Mouse (Mus musculus) limb, embryonic 12.5 days (tissue): ENCODE results near the gene Uchl4. TPM values are rescaled to one million over a fixed set of nuclear protein-coding genes. Genes with fewer than 3 reads are reported as not detected.

Source experiments
- ATAC-seq: fragments of 200-750 bp; cut with Nextera tagmentation; 2 replicates; pipeline ENCODE4 v1.8.0; 2017; ENCODE audit warnings: low read depth, moderate TSS enrichment; ENCODE audit not compliant: insufficient number of reproducible peaks, insufficient read depth, low FRiP score, low TSS enrichment
- H3K27ac ChIP-seq: fragments of 300-500 bp; sonication (generic); 2 replicates; pipeline ENCODE4 v1.5.1; 2016; ENCODE audit warnings: mild to moderate bottlenecking, moderate library complexity
- H3K27me3 ChIP-seq: fragments of 300-500 bp; sonication (generic); 2 replicates; pipeline ENCODE4 v1.6.1; 2016; ENCODE audit warnings: mild to moderate bottlenecking, moderate library complexity
- H3K36me3 ChIP-seq: fragments of 300-500 bp; sonication (generic); 2 replicates; pipeline ENCODE4 v1.6.1; 2016; ENCODE audit warnings: mild to moderate bottlenecking, moderate library complexity
- H3K4me1 ChIP-seq: fragments of 300-500 bp; sonication (generic); replicated peaks from 2 replicates; pipeline ENCODE4 v1.6.1; 2016
- H3K4me2 ChIP-seq: fragments of 300-500 bp; sonication (generic); 2 replicates; pipeline ENCODE4 v1.6.1; 2016; ENCODE audit warnings: mild to moderate bottlenecking, moderate library complexity
- H3K4me3 ChIP-seq: fragments of 300-500 bp; sonication (generic); replicated peaks from 2 replicates; pipeline ENCODE4 v1.5.1; 2016; ENCODE audit warnings: mild to moderate bottlenecking
- H3K9ac ChIP-seq: fragments of 300-500 bp; sonication (generic); replicated peaks from 2 replicates; pipeline ENCODE4 v1.6.1; 2016; ENCODE audit warnings: mild to moderate bottlenecking, moderate library complexity
- H3K9me3 ChIP-seq: fragments of 300-500 bp; sonication (generic); 2 replicates; pipeline ENCODE4 v1.6.1; 2016; ENCODE audit warnings: mild to moderate bottlenecking, moderate library complexity
- WGBS: fragments of 180-500 bp; shearing (Covaris S2); methylation state at CpG from one replicate; pipeline ENCODE4 v1.1.7; 2016; 5-methylcytosine and 5-hydroxymethylcytosine counted together
- polyA plus RNA-seq: library from polyadenylated mRNA; unstranded; fragments of >200 nt; fragmentation: Nextera tagmentation; extraction: Ambion mirVana; gene quantifications from 2 replicates; pipeline ENCODE4 v1.2.1, GENCODE M21; 2016

Gene Uchl4
- polyA plus RNA-seq, 1 experiment from 2014 or later: 4.8 TPM

- no peaks in the 10 kb centered on the region for H3K9me3 ChIP-seq
- no peaks in the 10 kb centered on the region for H3K27me3 ChIP-seq
- 74% methylated on average over 4 of the region's 4 CpGs for WGBS
- H3K9ac ChIP-seq: no peak overlapping the region
- H3K4me3 ChIP-seq: no peak overlapping the region
- peaks cover 29% of the 10 kb centered on the region for H3K36me3 ChIP-seq
- no peak overlapping the region for H3K27ac ChIP-seq
- peaks cover 13% of the 10 kb centered on the region for H3K4me1 ChIP-seq
- H3K4me2 ChIP-seq: no peak overlapping the region
- no peak for ATAC-seq
Measured at GRCm38 (mm10) chr9:64216090-64216489, 18.9 kb upstream of the Uchl4 start.

DNA sequence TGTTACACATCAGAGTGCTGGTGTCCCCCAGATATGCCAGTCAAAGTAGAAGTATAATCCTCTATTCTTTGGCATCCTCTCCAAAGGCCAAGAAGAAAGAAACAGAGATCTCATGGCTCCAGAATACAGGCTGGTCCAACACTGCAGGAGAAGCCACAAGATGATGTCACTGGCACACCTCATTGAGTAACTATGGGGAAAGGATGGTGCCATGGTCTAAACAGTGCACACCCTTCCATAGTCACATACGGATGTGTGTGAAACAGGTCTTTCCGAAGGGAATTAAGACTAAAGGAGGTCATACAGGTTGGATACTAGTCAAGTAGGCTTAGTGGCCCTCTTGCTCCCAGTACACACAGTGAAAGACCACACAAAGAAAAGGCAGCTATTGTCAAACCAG is 18.4 kb upstream of the Uchl4 start:
- Histone ChIP-seq H3K27me3 (no peaks in the 10 kb centered on the region), H3K27ac (no peak overlapping the region), H3K9me3 (no peaks in the 10 kb centered on the region), H3K9ac (no peak overlapping the region), H3K4me2 (no peak overlapping the region), H3K4me3 (no peak overlapping the region), H3K4me1 (peaks cover 13% of the 10 kb centered on the region), H3K36me3 (peaks cover 24% of the 10 kb centered on the region)
- WGBS: 91% methylated on average over 2 of the region's 2 CpGs
- ATAC-seq: no peak

DNA sequence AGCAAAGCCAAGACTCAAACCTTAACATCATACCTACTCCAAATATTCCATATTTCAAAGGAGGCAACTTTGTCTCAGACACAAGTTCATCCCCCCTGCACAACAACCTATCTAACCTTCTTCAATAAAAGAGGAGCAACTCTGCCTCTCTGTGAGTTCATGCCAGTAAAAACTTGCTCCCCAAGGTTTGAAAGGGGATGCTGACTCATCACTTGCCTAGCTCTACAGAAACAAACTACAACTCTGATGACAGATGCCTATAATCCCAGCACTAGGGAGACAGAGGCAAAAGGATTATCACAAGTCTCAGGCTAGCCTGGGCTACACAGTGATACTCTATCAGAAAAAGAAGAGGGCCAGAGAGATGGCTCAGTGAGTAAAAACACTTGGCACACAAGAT is 17.1 kb upstream of the Uchl4 start:
- Histone ChIP-seq H3K4me3 (no peak overlapping the region), H3K4me2 (no peak overlapping the region), H3K9ac (no peak overlapping the region), H3K27ac (no peak overlapping the region), H3K36me3 (peaks cover 13% of the 10 kb centered on the region), H3K9me3 (no peaks in the 10 kb centered on the region), H3K27me3 (no peaks in the 10 kb centered on the region), H3K4me1 (peaks cover 13% of the 10 kb centered on the region)
- ATAC-seq: no peak

DNA sequence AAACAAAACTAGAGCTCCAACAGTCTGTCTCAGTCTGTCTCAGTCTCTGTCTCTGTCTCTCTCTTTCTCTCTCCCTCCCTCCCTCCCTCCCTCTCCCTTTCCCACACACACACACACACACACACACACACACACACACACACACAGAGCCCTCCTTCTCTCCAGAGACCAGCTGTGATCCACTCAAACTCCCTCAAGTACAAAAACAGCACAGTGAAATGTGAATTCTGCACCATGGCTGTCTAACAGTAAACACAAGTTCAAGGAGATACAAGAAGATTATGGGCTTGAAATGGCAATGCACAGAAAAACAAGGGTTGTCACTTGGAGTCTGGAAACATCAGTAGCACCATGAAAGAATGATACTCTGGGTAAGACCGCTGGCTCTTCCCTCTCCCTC is 15.7 kb upstream of the Uchl4 start:
- Histone ChIP-seq H3K36me3 (peaks cover 3% of the 10 kb centered on the region; the same call in 1 of the 2 replicates), H3K9ac (no peak overlapping the region), H3K4me2 (no peak overlapping the region), H3K9me3 (no peaks in the 10 kb centered on the region), H3K4me3 (no peak overlapping the region), H3K4me1 (peaks cover 13% of the 10 kb centered on the region), H3K27ac (no peak overlapping the region), H3K27me3 (no peaks in the 10 kb centered on the region)
- no peak for ATAC-seq
- WGBS: 44% methylated on average over 1 of the region's 1 CpGs

- WGBS: 65% methylated on average over 10 of the region's 10 CpGs
- Histone ChIP-seq H3K27ac (no peak overlapping the region), H3K4me3 (no peak overlapping the region), H3K27me3 (no peaks in the 10 kb centered on the region), H3K4me1 (peaks cover 13% of the 10 kb centered on the region), H3K9me3 (no peaks in the 10 kb centered on the region), H3K9ac (no peak overlapping the region), H3K4me2 (no peak overlapping the region), H3K36me3 (no peaks in the 10 kb centered on the region; the same call in 1 of the 2 replicates)
- no peak for ATAC-seq
Measured at GRCm38 (mm10) chr9:64219772-64220420, 15.1 kb upstream of the Uchl4 start.

- H3K4me1 ChIP-seq: peaks cover 13% of the 10 kb centered on the region
- no peaks in the 10 kb centered on the region for H3K27me3 ChIP-seq
- no peak overlapping the region for H3K4me3 ChIP-seq
- H3K9ac ChIP-seq: no peak overlapping the region
- no peaks in the 10 kb centered on the region; the same call in 1 of the 2 replicates for H3K36me3 ChIP-seq
- H3K27ac ChIP-seq: no peak overlapping the region
- H3K9me3 ChIP-seq: no peaks in the 10 kb centered on the region
- ATAC-seq: no peak
- 68% methylated on average over 1 of the region's 1 CpGs for WGBS
- H3K4me2 ChIP-seq: no peak overlapping the region
Measured at GRCm38 (mm10) chr9:64220603-64221002, 14.4 kb upstream of the Uchl4 start.

- ATAC-seq: no peak
- Histone ChIP-seq H3K36me3 (no peaks in the 10 kb centered on the region; the same call in 1 of the 2 replicates), H3K27ac (no peak overlapping the region), H3K4me3 (no peak overlapping the region), H3K9me3 (no peaks in the 10 kb centered on the region), H3K4me1 (peaks cover 13% of the 10 kb centered on the region), H3K9ac (no peak overlapping the region), H3K27me3 (no peaks in the 10 kb centered on the region), H3K4me2 (no peak overlapping the region)
- WGBS: 81% methylated on average over 4 of the region's 4 CpGs
Measured at GRCm38 (mm10) chr9:64221480-64221879, 13.5 kb upstream of the Uchl4 start.

DNA sequence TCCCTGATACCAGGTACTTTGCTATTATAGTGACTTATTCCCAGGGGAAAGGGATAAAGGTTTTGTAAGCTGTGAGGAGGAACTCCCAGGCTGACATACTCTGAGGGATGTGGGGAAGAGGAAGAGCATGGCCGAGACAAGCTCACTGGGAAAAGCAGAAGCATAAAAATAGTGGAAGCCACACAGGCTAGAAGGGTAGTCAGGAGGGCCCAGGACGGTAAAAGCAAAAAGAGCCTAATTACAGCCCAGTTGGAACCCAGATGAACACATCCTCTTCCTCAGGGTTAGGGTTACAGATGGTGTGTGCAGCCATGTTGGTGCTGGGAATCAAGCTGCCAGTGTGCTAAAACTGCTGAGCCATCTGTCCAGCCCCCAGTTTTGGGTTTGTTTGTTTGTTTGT is 12.9 kb upstream of the Uchl4 start:
- H3K9me3 ChIP-seq: no peaks in the 10 kb centered on the region
- no peak overlapping the region for H3K27ac ChIP-seq
- H3K4me2 ChIP-seq: no peak overlapping the region
- no peaks in the 10 kb centered on the region; the same call in 1 of the 2 replicates for H3K36me3 ChIP-seq
- no peak for ATAC-seq
- H3K4me3 ChIP-seq: no peak overlapping the region
- peaks cover 13% of the 10 kb centered on the region for H3K4me1 ChIP-seq
- no peaks in the 10 kb centered on the region for H3K27me3 ChIP-seq
- WGBS: 47% methylated on average over 2 of the region's 2 CpGs
- no peak overlapping the region for H3K9ac ChIP-seq

DNA sequence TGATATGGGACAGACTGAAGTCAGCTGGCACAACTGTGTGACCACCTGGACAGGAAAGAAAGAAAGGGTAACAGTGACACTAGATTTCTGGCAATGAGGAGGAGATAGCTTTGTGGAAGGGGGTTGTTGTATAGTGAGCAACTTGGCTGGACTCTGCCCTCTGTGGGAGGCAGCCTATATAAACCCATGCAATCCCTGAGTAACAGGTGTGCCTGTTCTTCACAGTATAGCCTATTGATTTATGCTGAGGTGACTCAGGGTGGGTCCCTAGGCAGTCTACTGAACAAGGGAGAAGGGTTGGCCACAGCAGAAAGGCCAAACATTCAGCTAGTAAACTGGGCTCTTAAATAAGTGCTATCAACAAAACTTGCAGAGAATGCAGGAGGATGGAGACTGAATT is 9.2 kb upstream of the Uchl4 start:
- peaks cover 11% of the 10 kb centered on the region for H3K4me1 ChIP-seq
- no peaks in the 10 kb centered on the region; the same call in 1 of the 2 replicates for H3K36me3 ChIP-seq
- H3K27me3 ChIP-seq: no peaks in the 10 kb centered on the region
- ATAC-seq: no peak
- no peak overlapping the region for H3K4me2 ChIP-seq
- H3K4me3 ChIP-seq: no peak overlapping the region
- no peak overlapping the region for H3K9ac ChIP-seq
- no peaks in the 10 kb centered on the region for H3K9me3 ChIP-seq
- H3K27ac ChIP-seq: no peak overlapping the region

GRCm38 (mm10) chr9:64227736-64228135 is 7.3 kb upstream of the Uchl4 start:
- no peak overlapping the region for H3K4me2 ChIP-seq
- no peak overlapping the region for H3K4me3 ChIP-seq
- H3K27ac ChIP-seq: no peak overlapping the region
- H3K4me1 ChIP-seq: peaks cover 22% of the 10 kb centered on the region
- WGBS: 85% methylated on average over 12 of the region's 12 CpGs
- H3K9ac ChIP-seq: no peak overlapping the region
- no peak for ATAC-seq
- H3K9me3 ChIP-seq: no peaks in the 10 kb centered on the region
- H3K36me3 ChIP-seq: no peaks in the 10 kb centered on the region; the same call in 1 of the 2 replicates
- H3K27me3 ChIP-seq: no peaks in the 10 kb centered on the region

GRCm38 (mm10) chr9:64228972-64229371 is 6.0 kb upstream of the Uchl4 start:
- no peaks in the 10 kb centered on the region for H3K36me3 ChIP-seq
- H3K9ac ChIP-seq: no peak overlapping the region
- no peak overlapping the region; the same call in 1 of the 2 replicates for H3K27ac ChIP-seq
- H3K9me3 ChIP-seq: no peaks in the 10 kb centered on the region
- ATAC-seq: no peak
- H3K4me3 ChIP-seq: no peak overlapping the region
- H3K4me1 ChIP-seq: peaks cover 22% of the 10 kb centered on the region
- no peak overlapping the region for H3K4me2 ChIP-seq
- no peaks in the 10 kb centered on the region for H3K27me3 ChIP-seq

DNA sequence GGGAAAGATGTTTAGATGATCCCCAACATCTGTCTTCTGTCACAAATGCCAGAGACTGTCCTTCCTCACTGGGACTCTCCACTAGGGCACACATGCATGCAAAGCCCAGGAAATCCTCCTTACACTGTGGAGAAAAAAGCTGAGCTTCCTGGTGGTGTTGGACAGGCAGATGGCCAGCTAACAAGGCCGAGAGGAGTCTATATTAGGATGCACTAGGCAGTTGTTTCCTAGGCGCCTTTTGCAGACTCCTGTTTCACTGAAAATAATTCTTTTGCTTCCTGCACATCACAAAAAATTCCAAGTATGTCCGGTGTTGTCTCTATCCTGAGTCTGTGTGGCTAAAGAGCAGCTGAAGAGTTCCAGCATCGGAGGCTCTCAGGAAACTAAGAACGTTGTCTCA is 3.8 kb upstream of the Uchl4 start:
- peak overlapping the region; percentile 70; the same call in 1 of the 2 replicates for H3K27ac ChIP-seq
- 68% methylated on average over 5 of the region's 5 CpGs for WGBS
- no peaks in the 10 kb centered on the region for H3K9me3 ChIP-seq
- H3K36me3 ChIP-seq: peaks cover 3% of the 10 kb centered on the region; the same call in 1 of the 2 replicates
- H3K27me3 ChIP-seq: no peaks in the 10 kb centered on the region
- ATAC-seq: no peak
- H3K4me2 ChIP-seq: no peak overlapping the region
- peaks cover 22% of the 10 kb centered on the region for H3K4me1 ChIP-seq
- H3K4me3 ChIP-seq: no peak overlapping the region
- H3K9ac ChIP-seq: no peak overlapping the region
